Mouse (Mus musculus) adrenal gland, adult 18-20 months (tissue): ENCODE measurements around the gene Prr12. TPM values are rescaled to one million over a fixed set of nuclear protein-coding genes. Genes with fewer than 3 reads are reported as not detected.

Experiments
- DNase-seq, 2 experiments: peaks; one replicate each; pipeline ENCODE4 v3.0.0; 2021 to 2022; ENCODE audit warnings: low spot score in 2 of 2
- total RNA-seq, 2 experiments: library from RNA; stranded (reverse); gene quantifications; 1 replicate in 1 of 2; 2 replicates in 1 of 2; pipeline ENCODE4 v1.2.3; 2021

Gene Prr12
- total RNA-seq, 2 experiments from 2014 or later, result 30.8 to 45.3 TPM

GRCm38 (mm10) chr7:45002440-45002839, 50.2 kb downstream of the Prr12 start:
- no peak for DNase-seq

- no peak for DNase-seq
Observed at GRCm38 (mm10) chr7:45000539-45001114, 52.1 kb downstream of the Prr12 start.

GRCm38 (mm10) chr7:44999753-45000152, 52.9 kb downstream of the Prr12 start:
- no peak for DNase-seq

GRCm38 (mm10) chr7:44998501-44998955, 54.2 kb downstream of the Prr12 start, which contains the start of gene Bcl2l12:
Bcl2l12 (minus strand) TSS chr7:44998712.
- peak in 1 of 2 experiments; percentile 60 for DNase-seq

- DNase-seq, result no peak
Observed at GRCm38 (mm10) chr7:44997940-44998428, 54.7 kb downstream of the Prr12 start.

- DNase-seq, result peak; percentile 93 to 94
Observed at GRCm38 (mm10) chr7:44997231-44997939, 55.3 kb downstream of the Prr12 start, which contains the start of gene Irf3. Irf3 (plus strand) TSS chr7:44997648.

- no peak for DNase-seq
Observed at GRCm38 (mm10) chr7:44996672-44997071, 56.0 kb downstream of the Prr12 start.

GRCm38 (mm10) chr7:44986879-44987718, 65.6 kb downstream of the Prr12 start:
- no peak for DNase-seq

GRCm38 (mm10) chr7:44986192-44986878, 66.3 kb downstream of the Prr12 start, which contains the start of gene Prmt1:
Prmt1 (minus strand) TSS chr7:44986568.
- peak; percentile 85 to 96 for DNase-seq

GRCm38 (mm10) chr7:44985595-44986191, 67.0 kb downstream of the Prr12 start:
- DNase-seq, result peak in 1 of 2 experiments; percentile 64

- no peak for DNase-seq
Observed at GRCm38 (mm10) chr7:44984833-44985164, 67.9 kb downstream of the Prr12 start.

GRCm38 (mm10) chr7:44983944-44984832, 68.5 kb downstream of the Prr12 start:
- no peak for DNase-seq

GRCm38 (mm10) chr7:44983085-44983484, 69.6 kb downstream of the Prr12 start:
- peak; percentile 88 to 91 for DNase-seq

- DNase-seq, result no peak
Observed at GRCm38 (mm10) chr7:44981539-44981938, 71.1 kb downstream of the Prr12 start.

GRCm38 (mm10) chr7:44978300-44978699, 74.4 kb downstream of the Prr12 start:
- no peak for DNase-seq
